Mouse (Mus musculus) ES-Bruce4 (cell line): Measurements from ENCODE around the gene Myo15. TPM values are rescaled to one million over a fixed set of nuclear protein-coding genes. Genes with fewer than 3 reads are reported as not detected.

Experiments
- H3K27ac ChIP-seq: 2 replicates; pipeline ENCODE4 v1.5.1; 2012; ENCODE audit warnings: low read length, inconsistent platforms; ENCODE audit not compliant: insufficient read depth
- H3K27me3 ChIP-seq: 2 replicates; pipeline ENCODE4 v1.6.1; 2012; ENCODE audit warnings: mild to moderate bottlenecking, low read length, inconsistent platforms; ENCODE audit not compliant: control insufficient read depth, poor library complexity, insufficient read depth, severe bottlenecking
- H3K36me3 ChIP-seq: 2 replicates; pipeline ENCODE4 v1.6.1; 2012; ENCODE audit warnings: inconsistent platforms, mild to moderate bottlenecking, low read length, moderate library complexity; ENCODE audit not compliant: control insufficient read depth, poor library complexity, insufficient read depth, severe bottlenecking
- H3K4me1 ChIP-seq: one replicate; pipeline ENCODE4 v1.8.1; 2011; ENCODE audit warnings: low read length; ENCODE audit not compliant: control insufficient read depth, insufficient read depth
- H3K4me3 ChIP-seq: 2 replicates; pipeline ENCODE4 v1.5.1; 2011; ENCODE audit warnings: low read depth, mild to moderate bottlenecking, low read length
- H3K9ac ChIP-seq: 2 replicates; pipeline ENCODE4 v1.6.1; 2012; ENCODE audit warnings: low read depth, mild to moderate bottlenecking, inconsistent platforms; ENCODE audit not compliant: poor library complexity, severe bottlenecking
- H3K9me3 ChIP-seq: replicated peaks from 2 replicates; pipeline ENCODE4 v1.6.1; 2012; ENCODE audit warnings: mild to moderate bottlenecking, low read length, inconsistent platforms; ENCODE audit not compliant: control insufficient read depth, poor library complexity, insufficient read depth, severe bottlenecking
- CTCF ChIP-seq: IDR thresholded peaks from one replicate; pipeline ENCODE4 v1.8.1; 2011; ENCODE audit warnings: low read depth, low read length
- EP300 ChIP-seq: IDR thresholded peaks from 2 replicates; pipeline ENCODE4 v1.6.1; 2011; ENCODE audit warnings: low read depth, low read length; ENCODE audit not compliant: insufficient read depth
- POLR2A ChIP-seq: IDR thresholded peaks from one replicate; pipeline ENCODE4 v1.8.1; 2011; ENCODE audit warnings: low read length; ENCODE audit not compliant: insufficient read depth
- polyA plus RNA-seq: library from polyadenylated mRNA; stranded (reverse); fragments of >200 nt; gene quantifications from 2 replicates; pipeline ENCODE4 v1.2.4, GENCODE M21; 2011; ENCODE audit warnings: low read depth; ENCODE audit not compliant: missing spikeins, insufficient read depth, insufficient read length

The Myo15 gene
- polyA plus RNA-seq, 1 experiment, result 0.37 TPM

DNA sequence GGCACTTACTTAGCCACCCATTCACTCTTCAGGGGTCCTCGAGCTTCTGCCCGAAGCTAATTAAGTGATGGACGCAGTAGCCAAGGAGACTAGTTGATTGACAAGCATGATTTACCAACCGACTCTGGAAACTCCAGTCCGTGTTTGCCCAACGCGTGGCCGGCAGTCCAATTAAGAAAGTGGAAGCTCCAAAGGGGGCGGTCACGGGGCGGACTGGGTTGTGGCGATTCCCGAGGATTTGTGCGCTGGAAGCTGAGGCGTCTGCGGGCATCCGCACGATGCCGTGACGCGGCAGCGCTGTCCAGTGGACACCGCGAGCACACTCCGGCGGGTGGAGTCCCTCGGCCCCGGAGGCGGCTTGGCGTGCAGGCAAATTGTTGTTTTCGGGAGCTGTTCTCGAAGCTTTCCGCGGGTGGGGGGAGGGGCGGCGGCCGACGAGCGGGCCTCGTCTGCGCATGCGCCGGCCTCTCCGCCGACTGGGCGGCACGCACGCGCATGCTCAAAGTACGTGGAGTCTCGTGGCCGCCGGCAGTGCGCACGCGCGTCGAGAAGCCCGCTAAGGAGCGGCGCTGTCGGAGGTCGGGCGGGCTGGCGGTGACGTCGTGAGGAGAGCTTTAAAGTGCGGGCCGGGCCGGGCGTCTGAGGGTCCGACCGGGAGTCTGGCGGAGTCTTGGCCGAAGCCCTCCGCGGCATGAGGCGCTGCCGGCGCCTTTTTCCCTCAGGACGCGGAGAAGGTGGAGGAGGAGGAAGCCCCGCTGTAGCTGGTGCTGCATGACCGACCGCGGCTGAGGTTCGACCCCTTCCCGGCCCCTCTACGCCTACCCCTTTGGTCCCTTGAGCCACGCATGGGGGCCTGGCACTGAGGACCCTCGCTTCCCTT, 68.6 kb downstream of the Myo15 start:
- TF ChIP-seq CTCF (no peak), POLR2A (peak; percentile 48), EP300 (peak; percentile 62; the same call in 1 of the 2 replicates)
- H3K4me1 ChIP-seq, result no peaks in the 10 kb centered on the region
- H3K9me3 ChIP-seq, result no peaks in the 10 kb centered on the region
- H3K4me3 ChIP-seq, result peak overlapping the region; percentile 83
- peaks cover 25% of the 10 kb centered on the region for H3K36me3 ChIP-seq
- peak overlapping the region; percentile 93 for H3K27ac ChIP-seq
- H3K27me3 ChIP-seq, result no peaks in the 10 kb centered on the region
- H3K9ac ChIP-seq, result peak overlapping the region; percentile 95

DNA sequence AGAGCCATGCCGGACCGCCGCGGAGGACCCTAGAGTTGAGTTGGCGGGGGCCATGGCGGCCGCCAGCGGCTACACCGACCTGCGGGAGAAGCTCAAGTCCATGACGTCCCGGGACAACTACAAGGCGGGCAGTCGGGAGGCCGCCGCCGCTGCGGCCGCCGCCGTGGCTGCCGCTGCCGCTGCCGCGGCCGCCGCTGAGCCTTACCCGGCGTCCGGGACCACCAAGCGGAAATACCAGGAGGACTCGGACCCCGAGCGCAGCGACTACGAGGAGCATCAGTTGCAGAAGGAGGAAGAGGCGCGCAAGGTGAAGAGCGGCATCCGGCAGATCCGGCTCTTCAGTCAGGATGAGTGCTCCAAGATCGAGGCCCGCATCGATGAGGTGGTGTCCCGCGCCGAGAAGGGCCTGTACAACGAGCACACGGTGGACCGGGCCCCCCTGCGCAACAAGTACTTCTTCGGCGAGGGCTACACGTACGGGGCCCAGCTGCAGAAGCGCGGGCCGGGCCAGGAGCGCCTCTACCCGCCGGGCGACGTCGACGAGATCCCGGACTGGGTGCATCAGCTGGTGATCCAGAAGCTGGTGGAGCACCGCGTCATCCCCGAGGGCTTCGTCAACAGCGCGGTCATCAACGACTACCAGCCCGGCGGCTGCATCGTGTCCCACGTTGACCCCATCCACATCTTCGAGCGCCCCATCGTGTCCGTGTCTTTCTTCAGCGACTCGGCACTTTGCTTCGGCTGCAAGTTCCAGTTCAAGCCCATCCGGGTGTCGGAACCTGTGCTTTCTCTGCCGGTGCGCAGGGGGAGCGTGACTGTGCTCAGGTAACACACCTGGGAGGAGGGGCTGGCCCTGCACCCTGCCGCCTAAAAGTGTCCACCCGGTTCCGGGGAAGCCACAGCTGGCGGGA, 69.5 kb downstream of the Myo15 start:
- Histone ChIP-seq H3K27me3 (no peaks in the 10 kb centered on the region), H3K36me3 (peaks cover 31% of the 10 kb centered on the region), H3K27ac (peak overlapping the region; percentile 49), H3K4me1 (peaks cover 2% of the 10 kb centered on the region), H3K9me3 (no peaks in the 10 kb centered on the region), H3K9ac (peak overlapping the region; percentile 95), H3K4me3 (peak overlapping the region; percentile 70)
- TF ChIP-seq CTCF (no peak), POLR2A (no peak), EP300 (no peak)

DNA sequence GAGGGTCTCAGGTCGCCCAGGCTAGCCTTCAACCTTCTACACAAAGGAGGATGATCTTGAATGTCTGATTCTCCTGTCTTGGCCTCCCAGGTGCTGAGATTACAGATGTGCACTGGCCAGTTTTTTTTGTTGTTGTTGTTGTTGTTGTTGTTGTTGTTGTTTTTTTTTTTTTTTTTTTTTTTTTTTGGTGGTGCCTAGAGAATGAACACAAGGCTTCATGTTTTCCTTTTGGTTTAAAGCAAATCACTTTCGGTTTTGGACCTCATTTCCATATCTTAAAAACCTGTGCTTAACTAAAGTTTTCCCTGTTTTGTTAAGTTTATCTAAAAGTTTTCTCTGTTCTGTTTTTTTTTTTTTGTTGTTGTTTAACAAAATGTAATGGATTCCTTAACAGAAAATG, 70.4 kb downstream of the Myo15 start:
- Histone ChIP-seq H3K9ac (peak overlapping the region; percentile 95), H3K27ac (no peak overlapping the region), H3K27me3 (no peaks in the 10 kb centered on the region), H3K36me3 (peaks cover 39% of the 10 kb centered on the region), H3K4me1 (peaks cover 2% of the 10 kb centered on the region), H3K9me3 (no peaks in the 10 kb centered on the region), H3K4me3 (peak overlapping the region; percentile 70)
- TF ChIP-seq POLR2A (no peak), EP300 (no peak), CTCF (no peak)

DNA sequence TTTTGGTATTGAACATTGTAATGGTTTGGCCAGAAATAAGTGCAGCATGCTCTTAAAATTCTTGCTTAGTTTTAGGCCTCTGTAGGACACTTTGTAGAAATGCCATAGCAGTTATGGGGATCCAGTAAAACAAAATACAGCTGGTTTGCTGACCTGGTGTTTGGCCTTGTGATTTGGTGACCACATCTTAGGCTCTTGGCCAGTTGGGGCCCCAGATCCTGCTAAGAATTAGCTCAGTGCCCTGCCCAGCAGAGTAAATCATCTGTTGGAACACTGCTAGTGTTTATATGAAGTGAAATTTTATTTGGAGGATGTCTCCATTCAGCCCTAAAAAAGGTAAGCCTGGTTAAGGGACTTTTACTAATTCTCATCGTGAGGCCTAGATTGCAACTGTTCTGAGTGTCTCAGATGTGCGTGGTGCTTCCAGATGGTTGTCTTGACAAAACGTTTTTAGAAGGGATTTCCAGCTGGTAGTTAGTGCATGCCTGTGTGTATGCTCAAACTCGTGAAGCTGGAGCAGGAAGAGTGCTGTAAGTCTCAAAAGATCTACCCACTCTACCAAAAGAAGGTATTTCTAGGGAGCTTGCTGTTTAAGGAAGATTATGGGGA, 71.0 kb downstream of the Myo15 start:
- peak overlapping the region; percentile 62 for H3K4me3 ChIP-seq
- no peak overlapping the region for H3K27ac ChIP-seq
- H3K27me3 ChIP-seq, result no peaks in the 10 kb centered on the region
- H3K9ac ChIP-seq, result peak overlapping the region; percentile 30; the same call in 1 of the 2 replicates
- peaks cover 40% of the 10 kb centered on the region for H3K36me3 ChIP-seq
- peaks cover 2% of the 10 kb centered on the region for H3K4me1 ChIP-seq
- no peak for TF ChIP-seq EP300
- H3K9me3 ChIP-seq, result no peaks in the 10 kb centered on the region

DNA sequence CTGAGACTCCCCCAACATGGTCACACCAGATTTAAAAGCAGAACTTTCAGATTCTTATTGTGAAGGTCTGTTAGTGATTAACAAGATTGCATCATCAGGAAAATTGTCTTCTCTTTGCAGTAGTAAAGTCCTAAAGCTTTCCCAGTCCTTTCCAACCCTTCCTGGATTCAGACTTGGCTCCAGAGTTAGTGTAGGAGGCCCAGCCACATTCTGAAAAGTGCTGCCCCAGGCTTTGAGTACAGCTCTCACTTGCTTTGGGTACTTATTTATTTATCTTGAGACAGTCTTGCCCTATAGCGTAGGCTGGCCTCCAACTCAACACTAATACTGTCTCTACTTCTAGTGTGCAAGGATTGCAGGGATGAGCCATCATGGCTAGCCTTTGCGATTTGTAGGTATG, 71.6 kb downstream of the Myo15 start:
- Histone ChIP-seq H3K9ac (no peak overlapping the region), H3K36me3 (peaks cover 45% of the 10 kb centered on the region), H3K27me3 (no peaks in the 10 kb centered on the region), H3K9me3 (no peaks in the 10 kb centered on the region), H3K4me3 (peak overlapping the region; percentile 13; the same call in 1 of the 2 replicates), H3K4me1 (peaks cover 2% of the 10 kb centered on the region), H3K27ac (no peak overlapping the region)
- no peak for TF ChIP-seq POLR2A
- no peak for TF ChIP-seq CTCF
- TF ChIP-seq EP300, result no peak
